Mouse (Mus musculus) testis, adult 2 months (tissue): Measurements from ENCODE around the gene Smarce1. TPM values are rescaled to one million over a fixed set of nuclear protein-coding genes. Genes with fewer than 3 reads are reported as not detected.

ENCODE experiments used
- H3K27ac ChIP-seq: fragments of 200-500 bp; 2 replicates; pipeline ENCODE4 v1.5.1; 2012; ENCODE audit warnings: low read depth, low read length; ENCODE audit not compliant: control insufficient read depth, insufficient read depth
- H3K27me3 ChIP-seq: fragments of 200-500 bp; 2 replicates; pipeline ENCODE4 v1.6.1; 2012; ENCODE audit warnings: mild to moderate bottlenecking, low read length, moderate library complexity; ENCODE audit not compliant: control insufficient read depth, insufficient read depth
- H3K36me3 ChIP-seq: fragments of 200-500 bp; 2 replicates; pipeline ENCODE4 v1.6.1; 2012; ENCODE audit warnings: mild to moderate bottlenecking, low read length; ENCODE audit not compliant: control insufficient read depth, insufficient read depth
- H3K4me1 ChIP-seq: fragments of 200-500 bp; 2 replicates; pipeline ENCODE4 v1.6.1; 2012; ENCODE audit warnings: low read length; ENCODE audit not compliant: control insufficient read depth, insufficient read depth
- H3K4me3 ChIP-seq: fragments of 200-500 bp; 2 replicates; pipeline ENCODE4 v1.5.1; 2012; ENCODE audit warnings: low read depth, mild to moderate bottlenecking, low read length, moderate library complexity, mixed read lengths; ENCODE audit not compliant: control insufficient read depth
- CTCF ChIP-seq: fragments of 200-500 bp; IDR thresholded peaks from 2 replicates; pipeline ENCODE4 v1.5.1; 2012; ENCODE audit warnings: low read depth, mild to moderate bottlenecking, inconsistent platforms, low read length, moderate library complexity; ENCODE audit not compliant: control insufficient read depth, insufficient read depth, insufficient replicate concordance
- POLR2A ChIP-seq: fragments of 200-500 bp; IDR thresholded peaks from 2 replicates; pipeline ENCODE4 v1.6.1; 2012; ENCODE audit warnings: low read depth, mild to moderate bottlenecking, inconsistent platforms, low read length, moderate library complexity; ENCODE audit not compliant: control insufficient read depth
- polyA plus RNA-seq: library from polyadenylated mRNA; depleted of rRNA; stranded (reverse); fragments of >200 nt; gene quantifications from 2 replicates; pipeline ENCODE4 v1.2.3, GENCODE M21; 2012

Gene Smarce1
- polyA plus RNA-seq, 1 experiment = 18.5 TPM

- Histone ChIP-seq H3K27ac (no peak overlapping the region), H3K36me3 (no peaks in the 10 kb centered on the region), H3K4me3 (no peak overlapping the region), H3K4me1 (no peaks in the 10 kb centered on the region), H3K27me3 (no peaks in the 10 kb centered on the region)
- no peak for TF ChIP-seq POLR2A
- TF ChIP-seq CTCF = no peak
Measured at GRCm38 (mm10) chr11:99265220-99265619, 34.4 kb upstream of the Smarce1 start.

GRCm38 (mm10) chr11:99256213-99256612 lies 25.4 kb upstream of the Smarce1 start:
- Histone ChIP-seq H3K4me1 (no peaks in the 10 kb centered on the region), H3K27ac (no peak overlapping the region), H3K27me3 (no peaks in the 10 kb centered on the region), H3K4me3 (no peak overlapping the region), H3K36me3 (no peaks in the 10 kb centered on the region)
- TF ChIP-seq CTCF (peak; percentile 66; the same call in 1 of the 2 replicates), POLR2A (no peak)

GRCm38 (mm10) chr11:99255316-99255715 lies 24.5 kb upstream of the Smarce1 start:
- Histone ChIP-seq H3K27ac (no peak overlapping the region), H3K4me1 (no peaks in the 10 kb centered on the region), H3K27me3 (no peaks in the 10 kb centered on the region), H3K4me3 (no peak overlapping the region), H3K36me3 (no peaks in the 10 kb centered on the region)
- TF ChIP-seq POLR2A (no peak), CTCF (no peak)

GRCm38 (mm10) chr11:99253893-99254292 lies 23.1 kb upstream of the Smarce1 start:
- Histone ChIP-seq H3K4me1 (no peaks in the 10 kb centered on the region), H3K4me3 (no peak overlapping the region), H3K27me3 (no peaks in the 10 kb centered on the region), H3K36me3 (no peaks in the 10 kb centered on the region), H3K27ac (no peak overlapping the region)
- TF ChIP-seq POLR2A = no peak
- no peak for TF ChIP-seq CTCF

- Histone ChIP-seq H3K27ac (no peak overlapping the region), H3K4me3 (no peak overlapping the region), H3K36me3 (no peaks in the 10 kb centered on the region), H3K4me1 (no peaks in the 10 kb centered on the region), H3K27me3 (no peaks in the 10 kb centered on the region)
- TF ChIP-seq CTCF = no peak
- no peak for TF ChIP-seq POLR2A
Measured at GRCm38 (mm10) chr11:99252671-99253070, 21.9 kb upstream of the Smarce1 start.

GRCm38 (mm10) chr11:99250666-99251065 lies 19.8 kb upstream of the Smarce1 start:
- H3K36me3 ChIP-seq = no peaks in the 10 kb centered on the region
- H3K4me1 ChIP-seq = no peaks in the 10 kb centered on the region
- TF ChIP-seq CTCF (no peak), POLR2A (no peak)
- no peak overlapping the region for H3K27ac ChIP-seq
- H3K4me3 ChIP-seq = no peak overlapping the region
- H3K27me3 ChIP-seq = no peaks in the 10 kb centered on the region

- Histone ChIP-seq H3K4me1 (no peaks in the 10 kb centered on the region), H3K27ac (no peak overlapping the region), H3K4me3 (no peak overlapping the region), H3K36me3 (no peaks in the 10 kb centered on the region), H3K27me3 (no peaks in the 10 kb centered on the region)
- TF ChIP-seq POLR2A (no peak), CTCF (no peak)
Measured at GRCm38 (mm10) chr11:99250241-99250640, 19.4 kb upstream of the Smarce1 start.

GRCm38 (mm10) chr11:99249115-99249514 lies 18.3 kb upstream of the Smarce1 start:
- H3K27me3 ChIP-seq = no peaks in the 10 kb centered on the region
- no peak overlapping the region for H3K4me3 ChIP-seq
- TF ChIP-seq POLR2A (no peak), CTCF (peak; percentile 65; the same call in 1 of the 2 replicates)
- H3K4me1 ChIP-seq = no peaks in the 10 kb centered on the region; the same call in 1 of the 2 replicates
- no peak overlapping the region for H3K27ac ChIP-seq
- no peaks in the 10 kb centered on the region for H3K36me3 ChIP-seq
